Mouse (Mus musculus): ENCODE data around the gene Vmn1r83.

The Vmn1r83 gene

GRCm38 (mm10) chr7:12329381-12329780 is at the start of gene Vmn1r83:
Gene Vmn1r83 (minus strand): TSS chr7:12329481.
- no peak for DNase-seq

GRCm38 (mm10) chr7:12369173-12369572 is 39.9 kb upstream of the Vmn1r83 start, which contains the start of gene Vmn1r84:
Gene Vmn1r84 (minus strand): TSS chr7:12369273.
- DNase-seq: no peak

GRCm38 (mm10) chr7:12300130-12300529 is 29.2 kb downstream of the Vmn1r83 start, which contains the start of gene Vmn1r82:
Gene Vmn1r82 (plus strand): TSS chr7:12300430.
- DNase-seq: no peak
